Mouse (Mus musculus): ENCODE results near the gene Dvl3.

Dvl3 gene

GRCm38 (mm10) chr16:20497980-20498676 is 18.7 kb upstream of the Dvl3 start:
- no peak for DNase-seq

GRCm38 (mm10) chr16:20498677-20499475 is 17.9 kb upstream of the Dvl3 start, which contains the start of gene Eif2b5:
Gene Eif2b5 (plus strand): TSS chr16:20498817.
- peak; percentile 96 to 97 for DNase-seq

GRCm38 (mm10) chr16:20506000-20506399 is 10.8 kb upstream of the Dvl3 start:
- no peak for DNase-seq

GRCm38 (mm10) chr16:20509349-20509748 is 7.4 kb upstream of the Dvl3 start:
- peak; percentile 66 to 75 for DNase-seq

- no peak for DNase-seq
Measured at GRCm38 (mm10) chr16:20511277-20511847, 5.4 kb upstream of the Dvl3 start.

GRCm38 (mm10) chr16:20516032-20516431 is 750 bp upstream of the Dvl3 start:
- peak in 1 of 2 experiments; percentile 24 for DNase-seq

GRCm38 (mm10) chr16:20517216-20517615 is 434 bp downstream of the Dvl3 start:
- DNase-seq: no peak

GRCm38 (mm10) chr16:20517701-20518374 is 1.1 kb downstream of the Dvl3 start:
- peak in 1 of 2 experiments; percentile 56 for DNase-seq

- no peak for DNase-seq
Measured at GRCm38 (mm10) chr16:20523886-20524285, 7.1 kb downstream of the Dvl3 start.

- DNase-seq: no peak
Measured at GRCm38 (mm10) chr16:20528779-20529178, 12.0 kb downstream of the Dvl3 start.

- DNase-seq: peak in 1 of 2 experiments; percentile 23
Measured at GRCm38 (mm10) chr16:20529375-20529774, 12.6 kb downstream of the Dvl3 start.

- DNase-seq: peak in 1 of 2 experiments; percentile 14
Measured at GRCm38 (mm10) chr16:20530941-20531340, 14.2 kb downstream of the Dvl3 start.

- DNase-seq: no peak
Measured at GRCm38 (mm10) chr16:20534617-20535295, 18.0 kb downstream of the Dvl3 start.

GRCm38 (mm10) chr16:20535296-20536080 is 18.7 kb downstream of the Dvl3 start, which contains the start of gene Ap2m1:
Gene Ap2m1 (plus strand): TSS chr16:20535478.
- DNase-seq: peak; percentile 92 to 95

- no peak for DNase-seq
Measured at GRCm38 (mm10) chr16:20536081-20536665, 19.4 kb downstream of the Dvl3 start.

GRCm38 (mm10) chr16:20537071-20537471 is 20.3 kb downstream of the Dvl3 start:
- DNase-seq: peak; percentile 37 to 74

- no peak for DNase-seq
Measured at GRCm38 (mm10) chr16:20537601-20538320, 21.0 kb downstream of the Dvl3 start.

- no peak for DNase-seq
Measured at GRCm38 (mm10) chr16:20539649-20540048, 22.9 kb downstream of the Dvl3 start.

- no peak for DNase-seq
Measured at GRCm38 (mm10) chr16:20540438-20540837, 23.7 kb downstream of the Dvl3 start.

GRCm38 (mm10) chr16:20545696-20546095 is 28.9 kb downstream of the Dvl3 start:
- no peak for DNase-seq
